Mouse (Mus musculus): ENCODE results near the gene Helq.

DNA sequence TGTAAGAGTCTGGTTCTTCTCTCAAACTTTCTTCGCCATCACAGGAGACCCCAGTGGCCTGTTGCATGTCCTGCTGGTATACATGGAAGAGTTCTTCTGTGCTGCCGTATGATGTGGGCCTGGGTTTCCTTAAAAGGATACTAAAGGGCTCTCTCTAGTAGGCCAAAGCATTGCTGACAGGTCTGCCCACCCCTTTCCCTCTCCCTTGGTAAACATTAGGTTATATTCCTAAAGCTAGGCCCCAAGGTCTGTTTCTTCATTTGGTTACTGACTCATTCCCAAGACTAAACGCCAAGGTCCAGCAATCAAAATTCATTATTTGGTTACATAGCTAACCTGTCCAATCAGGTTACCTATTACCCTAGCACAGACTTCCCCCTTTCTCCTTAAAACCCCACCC, 34.3 kb upstream of the Helq start:
- TF ChIP-seq CTCF (IDR thresholded peaks at IDR 0.05; ENCODE audit: insufficient read depth, low read length) (no peak), POLR2A (IDR thresholded peaks at IDR 0.05; ENCODE audit: borderline replicate concordance, extremely low read depth, low read depth, low read length) (no peak)

All from lung, adult 2 months (tissue).